Mouse (Mus musculus) thymus, adult 18-20 months (tissue): ENCODE measurements around the gene R3hcc1l.

Experiments used
- DNase-seq, 2 experiments: peaks; one replicate each; pipeline ENCODE4 v3.0.0; 2022; ENCODE audit warnings: mixed read lengths in 2 of 2

R3hcc1l gene

GRCm38 (mm10) chr19:42558701-42559100, 40.1 kb downstream of the R3hcc1l start:
- DNase-seq, result no peak

GRCm38 (mm10) chr19:42561991-42562390, 43.4 kb downstream of the R3hcc1l start:
- DNase-seq, result no peak

- DNase-seq, result no peak
Observed at GRCm38 (mm10) chr19:42562981-42563380, 44.4 kb downstream of the R3hcc1l start.

DNA sequence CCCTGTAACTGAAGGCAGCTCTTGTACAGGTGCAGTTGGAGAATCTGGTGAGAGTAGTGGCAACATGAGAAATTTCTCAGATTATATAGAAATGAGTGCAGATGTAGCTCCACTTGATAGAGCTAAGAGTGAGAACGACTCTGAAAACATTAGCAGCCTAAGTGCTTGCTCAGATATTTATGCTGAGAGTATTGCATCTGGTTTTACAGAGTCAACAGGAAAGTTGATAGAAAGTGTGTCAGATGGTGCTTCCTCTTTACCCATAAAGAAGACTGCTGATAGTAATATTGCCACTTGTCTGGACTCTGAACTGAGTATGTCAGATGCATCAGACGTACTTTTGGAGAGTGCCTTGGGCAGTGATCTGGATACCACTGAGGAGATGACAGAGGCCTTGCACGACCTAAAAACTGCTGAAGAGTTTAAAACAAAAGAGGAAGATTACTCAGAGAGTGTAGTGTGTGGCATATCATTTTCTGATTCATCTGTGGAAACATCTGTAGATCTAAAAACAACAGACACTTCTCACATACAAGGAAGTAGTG, 45.2 kb downstream of the R3hcc1l start:
- no peak for DNase-seq

GRCm38 (mm10) chr19:42566283-42567019, 47.9 kb downstream of the R3hcc1l start:
- no peak for DNase-seq

- no peak for DNase-seq
Observed at GRCm38 (mm10) chr19:42567020-42567419, 48.5 kb downstream of the R3hcc1l start.

DNA sequence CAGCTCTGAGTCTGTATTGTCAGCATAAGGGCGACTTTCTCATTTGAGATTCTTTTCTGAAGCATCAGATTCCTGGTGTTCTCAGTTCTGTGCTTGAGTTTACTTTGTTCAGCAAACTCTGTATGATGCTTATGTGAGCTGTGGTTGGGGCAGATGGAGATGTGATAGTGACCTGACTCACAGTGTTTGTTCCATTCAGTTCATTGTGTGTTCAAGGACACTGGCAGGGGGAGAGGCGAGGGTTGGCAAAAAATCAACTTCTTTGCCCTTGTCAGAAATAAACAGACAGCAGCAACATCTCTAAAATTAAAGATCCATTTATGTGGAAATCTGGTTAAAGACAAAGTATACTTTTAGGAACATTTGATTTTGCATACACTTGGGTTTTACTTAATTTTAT, 50.5 kb downstream of the R3hcc1l start:
- no peak for DNase-seq

GRCm38 (mm10) chr19:42571291-42571690, 52.7 kb downstream of the R3hcc1l start:
- no peak for DNase-seq

GRCm38 (mm10) chr19:42575317-42575716, 56.8 kb downstream of the R3hcc1l start:
- no peak for DNase-seq

DNA sequence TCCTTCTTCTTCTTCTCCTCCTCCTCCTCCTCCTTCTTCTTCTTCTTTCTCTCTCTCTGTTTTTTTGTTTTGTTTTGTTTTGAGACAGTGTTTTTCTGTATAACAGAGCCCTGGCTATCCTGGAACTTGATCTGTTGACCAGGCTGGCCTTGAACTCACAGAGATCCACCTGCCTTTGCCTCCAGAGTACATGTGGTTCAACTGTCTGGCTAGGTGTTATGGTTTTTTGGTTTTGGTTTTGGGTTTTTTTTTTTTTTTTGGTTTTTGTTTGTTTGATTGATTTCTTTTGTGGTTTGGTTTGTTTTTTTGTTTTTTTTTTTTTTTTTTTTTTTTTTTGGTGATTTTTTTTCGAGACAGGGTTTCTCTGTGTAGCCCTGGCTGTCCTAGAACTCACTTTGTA, 58.3 kb downstream of the R3hcc1l start:
- DNase-seq, result no peak

- no peak for DNase-seq
Observed at GRCm38 (mm10) chr19:42578631-42579030, 60.1 kb downstream of the R3hcc1l start.

DNA sequence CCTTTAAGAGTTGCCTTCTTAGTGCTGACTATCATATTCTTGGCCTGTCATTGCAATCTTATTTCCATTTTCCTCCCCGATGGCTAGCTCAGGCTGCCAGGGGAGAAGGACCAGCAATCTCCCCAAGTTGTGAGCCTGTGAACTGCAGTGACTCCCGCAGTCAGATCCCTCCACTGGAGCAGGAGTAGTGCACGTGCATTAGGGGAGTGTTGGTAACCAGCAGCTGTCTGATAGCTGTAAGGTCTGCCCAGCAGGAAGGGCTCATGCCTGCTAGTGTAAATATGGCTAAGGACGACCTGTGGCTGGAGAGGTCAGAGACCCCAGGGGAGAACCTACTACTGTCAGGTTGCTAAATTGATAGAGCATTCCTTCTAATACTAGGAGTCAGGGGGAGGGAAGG, 62.1 kb downstream of the R3hcc1l start:
- no peak for DNase-seq

DNA sequence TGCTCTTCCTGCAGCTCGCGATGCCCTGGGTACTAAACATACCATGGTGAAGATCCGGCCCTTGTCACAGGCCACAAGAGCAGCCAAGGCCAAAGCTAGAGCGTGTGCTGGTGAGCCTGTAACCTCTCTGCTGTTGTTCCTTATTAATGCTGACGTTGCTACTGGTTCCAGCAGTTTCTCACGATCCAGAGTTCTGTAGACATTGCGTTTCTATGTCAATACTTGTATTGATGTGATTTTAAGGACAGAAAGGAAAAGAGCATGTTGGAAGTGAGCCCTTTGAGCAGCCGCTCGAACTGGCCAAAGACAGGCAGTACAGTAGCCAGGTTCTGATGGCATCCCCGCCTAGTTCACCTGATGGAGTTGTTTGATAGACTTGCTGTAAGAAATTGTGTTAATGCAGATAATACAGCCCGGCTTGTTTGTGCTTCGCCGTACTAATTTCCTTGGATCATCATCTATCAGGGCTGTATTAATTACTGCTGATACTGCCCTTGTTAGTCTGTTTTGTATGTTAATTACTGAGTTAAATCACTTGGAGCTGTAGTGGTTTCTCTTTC, 64.3 kb downstream of the R3hcc1l start:
- DNase-seq, result no peak

GRCm38 (mm10) chr19:42583677-42584076, 65.1 kb downstream of the R3hcc1l start:
- no peak for DNase-seq

DNA sequence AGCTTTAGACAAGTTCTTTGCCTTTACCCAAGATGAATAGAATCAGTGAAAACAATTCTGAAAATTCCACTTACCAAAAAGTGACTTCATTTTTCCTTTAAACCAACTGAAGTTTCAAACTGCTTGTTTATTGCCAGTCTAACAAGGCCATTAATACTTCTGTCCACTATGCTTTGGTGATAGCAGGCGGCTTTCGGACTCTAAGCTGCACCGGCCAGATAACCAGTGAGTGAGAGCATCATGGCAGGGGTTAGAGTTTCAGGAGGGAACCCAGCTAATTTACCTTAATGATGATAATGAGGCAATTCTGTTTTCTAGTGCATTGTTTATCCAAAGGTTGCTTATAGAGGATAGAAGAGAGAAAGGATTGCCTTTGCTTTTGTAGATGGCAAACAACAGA, 65.6 kb downstream of the R3hcc1l start:
- DNase-seq, result no peak

DNA sequence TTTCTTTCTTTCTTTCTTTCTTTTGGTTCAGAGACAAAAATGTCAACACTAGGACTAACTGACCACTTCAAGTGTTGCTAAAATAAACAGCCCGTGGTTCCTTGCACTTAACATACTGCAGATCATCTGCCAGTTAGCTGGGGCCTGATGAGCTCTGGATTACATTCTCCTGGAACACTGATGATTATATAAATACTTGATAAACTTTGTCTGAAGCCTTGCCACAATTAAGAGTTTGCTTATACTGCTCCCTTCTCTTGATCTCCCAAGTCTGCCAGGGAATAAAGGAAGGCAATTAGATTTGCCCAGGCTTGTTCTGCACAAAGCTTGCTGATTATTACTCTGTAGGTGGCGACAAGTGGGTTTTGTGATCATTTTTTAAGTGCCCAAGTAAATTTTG, 69.1 kb downstream of the R3hcc1l start:
- no peak for DNase-seq

- DNase-seq, result no peak
Observed at GRCm38 (mm10) chr19:42589246-42589645, 70.7 kb downstream of the R3hcc1l start.

- DNase-seq, result no peak
Observed at GRCm38 (mm10) chr19:42591534-42591933, 73.0 kb downstream of the R3hcc1l start.

DNA sequence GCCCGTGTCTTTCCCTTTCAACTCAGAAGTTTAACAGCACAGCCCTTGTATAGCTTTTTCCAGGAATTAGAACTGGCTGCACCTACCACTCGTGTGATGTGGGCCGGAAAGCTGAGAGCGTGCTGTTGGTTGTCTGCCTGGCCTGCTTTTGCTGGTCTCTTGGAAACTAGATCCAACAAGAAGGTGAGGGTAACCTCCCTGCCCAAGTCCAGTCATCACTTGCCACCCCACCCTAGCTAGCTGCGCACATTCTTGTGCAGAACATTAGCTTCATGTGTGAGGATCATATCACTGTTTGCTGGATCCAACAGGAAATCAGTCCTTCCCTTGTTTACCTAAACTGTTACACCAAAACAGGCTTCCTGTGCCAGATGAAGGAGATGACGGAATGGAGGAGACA, 74.9 kb downstream of the R3hcc1l start:
- DNase-seq, result no peak

DNA sequence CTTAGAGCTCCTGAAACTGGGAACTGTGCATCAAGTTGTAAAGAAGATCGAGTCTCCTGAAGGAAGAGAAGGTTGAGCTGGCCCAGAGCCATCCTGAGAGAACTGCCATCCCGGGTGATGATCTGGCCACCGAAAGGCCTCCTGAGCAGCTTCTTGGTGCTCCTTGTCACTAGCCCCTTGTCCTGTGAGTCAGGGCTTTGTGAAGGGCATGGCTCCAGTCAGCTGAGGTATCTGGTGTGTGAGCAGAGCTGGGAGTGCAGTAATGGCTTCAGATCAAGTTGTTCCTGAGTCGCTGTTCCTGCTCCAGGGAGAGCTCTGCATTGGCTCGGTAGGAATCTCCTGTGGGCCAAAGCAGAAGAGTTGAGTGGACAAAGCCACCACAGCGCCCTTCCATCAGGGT, 76.5 kb downstream of the R3hcc1l start:
- DNase-seq, result no peak

DNA sequence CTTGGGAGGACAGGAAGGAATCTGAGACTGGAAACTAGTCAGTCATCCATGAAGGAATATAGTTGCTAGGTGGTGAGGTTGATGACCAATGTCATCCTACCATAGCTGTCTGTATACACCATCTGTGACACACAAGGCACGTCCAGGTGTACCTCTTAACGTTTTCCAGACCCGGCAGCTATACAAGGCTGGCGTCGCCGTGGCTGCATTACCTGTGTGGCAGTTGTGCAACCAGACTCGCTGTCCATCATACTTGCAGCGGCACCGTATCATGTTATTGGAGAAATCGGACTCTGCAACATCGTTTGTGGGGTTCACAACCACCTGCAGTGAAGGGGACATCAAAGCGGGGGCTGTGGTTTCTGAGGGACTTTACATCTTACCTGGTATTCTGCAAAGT, 78.7 kb downstream of the R3hcc1l start:
- DNase-seq, result no peak

GRCm38 (mm10) chr19:42597896-42598295, 79.3 kb downstream of the R3hcc1l start:
- DNase-seq, result no peak

- no peak for DNase-seq
Observed at GRCm38 (mm10) chr19:42599891-42600290, 81.3 kb downstream of the R3hcc1l start.

DNA sequence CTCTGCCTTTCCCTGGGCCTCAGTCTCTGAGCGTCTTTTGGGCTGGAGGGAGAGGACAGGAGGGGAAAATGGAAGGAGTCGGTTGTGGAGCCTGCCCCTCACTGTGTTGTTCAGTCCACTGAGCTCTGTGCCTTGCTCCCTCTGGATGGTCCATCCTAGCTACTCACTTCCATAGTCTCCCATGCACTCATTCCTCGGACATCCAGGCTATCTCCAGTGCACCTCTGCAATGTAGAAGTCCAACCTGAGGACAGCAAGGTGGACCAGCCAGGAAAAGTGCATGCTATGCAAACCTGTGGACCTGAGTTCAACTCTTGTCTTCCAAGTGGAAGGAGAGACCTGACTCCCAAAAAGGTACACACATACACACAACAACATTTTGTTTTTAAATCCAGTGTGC, 82.0 kb downstream of the R3hcc1l start:
- DNase-seq, result no peak

- no peak for DNase-seq
Observed at GRCm38 (mm10) chr19:42601445-42601844, 82.9 kb downstream of the R3hcc1l start.
